Mouse (Mus musculus) limb, embryonic 11.5 days (tissue): Measurements from ENCODE around the gene Lamc1. TPM values are rescaled to one million over a fixed set of nuclear protein-coding genes. Genes with fewer than 3 reads are reported as not detected.

ENCODE experiments used
- ATAC-seq: fragments of 200-750 bp; cut with Nextera tagmentation; 2 replicates; pipeline ENCODE4 v1.8.0; 2017; ENCODE audit warnings: low read depth; ENCODE audit not compliant: insufficient number of reproducible peaks, low FRiP score, low TSS enrichment
- DNase-seq: peaks from one replicate; pipeline ENCODE4 v3.0.0-alpha.2; 2015; ENCODE audit warnings: low spot score
- H3K27ac ChIP-seq: fragments of 300-500 bp; sonication (generic); replicated peaks from 2 replicates; pipeline ENCODE4 v1.5.1; 2014; ENCODE audit warnings: low read depth, mild to moderate bottlenecking, low read length
- H3K27me3 ChIP-seq: fragments of 300-500 bp; sonication (generic); 2 replicates; pipeline ENCODE4 v1.6.1; 2014; ENCODE audit warnings: mild to moderate bottlenecking, low read length, mixed read lengths; ENCODE audit not compliant: control insufficient read depth, insufficient read depth
- H3K36me3 ChIP-seq: fragments of 300-500 bp; sonication (generic); 2 replicates; pipeline ENCODE4 v1.6.1; 2014; ENCODE audit warnings: mild to moderate bottlenecking, low read length, moderate library complexity, mixed read lengths; ENCODE audit not compliant: control insufficient read depth, insufficient read depth
- H3K4me1 ChIP-seq: fragments of 300-500 bp; sonication (generic); 2 replicates; pipeline ENCODE4 v1.6.1; 2014; ENCODE audit warnings: low read length, mixed read lengths; ENCODE audit not compliant: control insufficient read depth, insufficient read depth
- H3K4me2 ChIP-seq: fragments of 300-500 bp; sonication (generic); 2 replicates; pipeline ENCODE4 v1.6.1; 2014; ENCODE audit warnings: low read depth, mild to moderate bottlenecking, moderate library complexity; ENCODE audit not compliant: severe bottlenecking
- H3K4me3 ChIP-seq: fragments of 300-500 bp; sonication (generic); 2 replicates; pipeline ENCODE4 v1.5.1; 2014; ENCODE audit warnings: low read depth, low read length
- H3K9ac ChIP-seq: fragments of 300-500 bp; sonication (generic); 2 replicates; pipeline ENCODE4 v1.6.1; 2014; ENCODE audit warnings: mild to moderate bottlenecking, low read length
- H3K9me3 ChIP-seq: fragments of 300-500 bp; sonication (generic); 2 replicates; pipeline ENCODE4 v1.6.1; 2016; ENCODE audit warnings: low read length; ENCODE audit not compliant: control insufficient read depth
- WGBS: fragments of 180-500 bp; shearing (Covaris S2); extraction: QIAGEN DNeasy Blood & Tissue Kit; methylation state at CpG from one replicate; pipeline ENCODE4 v1.1.7; 2014; 5-methylcytosine and 5-hydroxymethylcytosine counted together
- polyA plus RNA-seq: library from polyadenylated mRNA; unstranded; fragments of >200 nt; fragmentation: Nextera tagmentation; extraction: Ambion mirVana; gene quantifications from 2 replicates; pipeline ENCODE4 v1.2.1, GENCODE M21; 2014

The Lamc1 gene
- polyA plus RNA-seq, 1 experiment from 2014 or later: 29.9 TPM

GRCm38 (mm10) chr1:153367048-153367447 lies 34.5 kb upstream of the Lamc1 start:
- 71% methylated on average over 5 of the region's 5 CpGs for WGBS
- DNase-seq: no peak
- no peaks in the 10 kb centered on the region for H3K4me1 ChIP-seq

DNA sequence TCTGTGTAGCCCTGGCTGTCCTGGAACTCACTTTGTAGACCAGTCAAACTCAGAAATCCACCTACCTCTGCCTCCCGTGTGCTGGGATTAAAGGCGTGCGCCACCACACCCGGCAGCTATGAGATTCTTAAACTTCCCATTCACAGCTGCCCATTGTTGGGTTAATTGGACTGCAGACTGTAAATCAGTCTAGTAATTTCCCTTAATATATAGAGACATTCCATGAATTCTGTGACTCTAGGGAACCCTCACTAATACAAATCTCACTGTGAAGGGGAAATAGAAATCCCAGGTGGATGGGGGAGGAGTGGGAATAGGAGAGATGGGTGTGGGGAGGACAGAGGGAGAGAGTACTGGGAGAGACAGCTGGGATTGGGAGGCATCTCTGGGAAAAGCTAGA lies 29.3 kb upstream of the Lamc1 start:
- WGBS: 85% methylated on average over 4 of the region's 4 CpGs
- no peaks in the 10 kb centered on the region for H3K27me3 ChIP-seq
- no peak overlapping the region for H3K4me3 ChIP-seq
- no peak for DNase-seq
- H3K4me1 ChIP-seq: no peaks in the 10 kb centered on the region
- H3K36me3 ChIP-seq: no peaks in the 10 kb centered on the region
- H3K27ac ChIP-seq: no peak overlapping the region
- no peaks in the 10 kb centered on the region for H3K9me3 ChIP-seq
- no peak overlapping the region for H3K4me2 ChIP-seq
- H3K9ac ChIP-seq: no peak overlapping the region
- no peak for ATAC-seq

More at GRCm38 (mm10) chr1:153367048-153367447, 34.5 kb upstream of the Lamc1 start:
- H3K9ac ChIP-seq: no peak overlapping the region
- H3K27me3 ChIP-seq: no peaks in the 10 kb centered on the region
- H3K4me2 ChIP-seq: no peak overlapping the region
- H3K27ac ChIP-seq: no peak overlapping the region
- H3K36me3 ChIP-seq: no peaks in the 10 kb centered on the region
- no peak for ATAC-seq
- no peak overlapping the region for H3K4me3 ChIP-seq
- no peaks in the 10 kb centered on the region for H3K9me3 ChIP-seq

DNA sequence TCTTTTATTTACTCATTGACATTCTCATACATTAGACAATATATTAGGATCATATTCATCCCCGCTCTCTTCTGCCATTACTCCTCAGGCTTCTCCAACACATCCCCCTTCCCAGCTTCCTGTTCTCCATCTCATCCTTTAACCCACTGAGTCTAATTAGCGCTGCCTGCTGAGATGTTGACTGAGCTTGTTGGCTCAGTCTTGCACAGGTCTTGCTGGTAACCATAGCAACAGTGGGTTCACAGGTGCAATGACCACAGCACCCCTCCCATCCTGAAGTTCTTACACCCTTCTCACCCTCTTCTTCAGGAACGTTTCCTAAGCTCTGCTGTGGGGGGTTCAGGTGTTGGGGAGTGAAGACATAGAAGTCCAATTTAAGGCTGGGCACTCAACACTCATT lies 28.0 kb upstream of the Lamc1 start:
- Histone ChIP-seq H3K9ac (no peak overlapping the region), H3K27me3 (no peaks in the 10 kb centered on the region), H3K4me3 (no peak overlapping the region), H3K4me1 (no peaks in the 10 kb centered on the region), H3K4me2 (no peak overlapping the region), H3K27ac (no peak overlapping the region), H3K9me3 (no peaks in the 10 kb centered on the region; the same call in 1 of the 2 replicates), H3K36me3 (no peaks in the 10 kb centered on the region)
- ATAC-seq: no peak
- DNase-seq: peak; percentile 12
- 60% methylated on average over 3 of the region's 3 CpGs for WGBS

GRCm38 (mm10) chr1:153357218-153357617 lies 24.6 kb upstream of the Lamc1 start:
- peak; percentile 12 for DNase-seq
- Histone ChIP-seq H3K27me3 (no peaks in the 10 kb centered on the region), H3K4me1 (no peaks in the 10 kb centered on the region), H3K9me3 (no peaks in the 10 kb centered on the region; the same call in 1 of the 2 replicates), H3K36me3 (no peaks in the 10 kb centered on the region), H3K4me3 (no peak overlapping the region), H3K4me2 (no peak overlapping the region), H3K9ac (no peak overlapping the region), H3K27ac (no peak overlapping the region)
- no peak for ATAC-seq
- 95% methylated on average over 1 of the region's 1 CpGs for WGBS

GRCm38 (mm10) chr1:153354466-153354865 lies 21.9 kb upstream of the Lamc1 start:
- no peak for DNase-seq
- Histone ChIP-seq H3K27ac (no peak overlapping the region), H3K4me1 (no peaks in the 10 kb centered on the region), H3K4me3 (no peak overlapping the region), H3K9ac (no peak overlapping the region), H3K36me3 (no peaks in the 10 kb centered on the region), H3K27me3 (no peaks in the 10 kb centered on the region), H3K9me3 (no peaks in the 10 kb centered on the region; the same call in 1 of the 2 replicates), H3K4me2 (no peak overlapping the region)
- 74% methylated on average over 2 of the region's 2 CpGs for WGBS
- ATAC-seq: no peak

- H3K4me3 ChIP-seq: no peak overlapping the region
- 74% methylated on average over 18 of the region's 18 CpGs for whole genome bisulfite sequencing
- no peak for DNase-seq
- H3K4me1 ChIP-seq: no peaks in the 10 kb centered on the region
- no peak overlapping the region for H3K4me2 ChIP-seq
- H3K36me3 ChIP-seq: no peaks in the 10 kb centered on the region
- H3K27me3 ChIP-seq: no peaks in the 10 kb centered on the region
- no peaks in the 10 kb centered on the region; the same call in 1 of the 2 replicates for H3K9me3 ChIP-seq
- no peak overlapping the region for H3K27ac ChIP-seq
- ATAC-seq: no peak
- no peak overlapping the region for H3K9ac ChIP-seq
Observed at GRCm38 (mm10) chr1:153353736-153354430, 21.3 kb upstream of the Lamc1 start.

- H3K9ac ChIP-seq: no peak overlapping the region
- H3K4me1 ChIP-seq: no peaks in the 10 kb centered on the region
- H3K4me2 ChIP-seq: no peak overlapping the region
- ATAC-seq (no peak), DNase-seq (no peak)
- H3K9me3 ChIP-seq: no peaks in the 10 kb centered on the region; the same call in 1 of the 2 replicates
- H3K36me3 ChIP-seq: no peaks in the 10 kb centered on the region
- no peak overlapping the region for H3K27ac ChIP-seq
- H3K4me3 ChIP-seq: no peak overlapping the region
- no peaks in the 10 kb centered on the region for H3K27me3 ChIP-seq
- 75% methylated on average over 4 of the region's 4 CpGs for WGBS
Observed at GRCm38 (mm10) chr1:153351034-153351433, 18.4 kb upstream of the Lamc1 start.

- Histone ChIP-seq H3K36me3 (no peaks in the 10 kb centered on the region), H3K27ac (no peak overlapping the region), H3K9me3 (no peaks in the 10 kb centered on the region), H3K4me2 (no peak overlapping the region), H3K4me3 (no peak overlapping the region), H3K27me3 (no peaks in the 10 kb centered on the region), H3K4me1 (no peaks in the 10 kb centered on the region), H3K9ac (no peak overlapping the region)
- DNase-seq (no peak), ATAC-seq (no peak)
- WGBS: 49% methylated on average over 3 of the region's 3 CpGs
Observed at GRCm38 (mm10) chr1:153347726-153348125, 15.1 kb upstream of the Lamc1 start.

DNA sequence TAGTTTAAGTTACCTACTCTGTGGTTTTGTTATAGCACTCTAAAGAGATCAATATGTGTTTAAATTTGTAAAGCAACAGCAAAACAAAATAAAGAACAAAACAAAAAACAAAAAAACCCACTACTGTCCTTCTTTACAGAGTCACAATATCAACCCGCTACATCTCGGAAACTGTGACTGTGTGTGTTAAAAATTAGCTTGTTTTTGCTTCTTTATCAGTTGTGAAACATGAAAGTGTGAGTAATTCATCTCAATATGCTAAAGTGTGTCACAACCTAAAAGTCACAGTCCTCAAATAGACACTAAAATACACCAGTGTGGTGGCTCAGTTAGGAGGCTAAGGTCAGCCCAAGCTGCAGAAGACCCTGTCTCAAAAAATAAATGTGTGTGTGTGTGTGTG lies 14.5 kb upstream of the Lamc1 start:
- Histone ChIP-seq H3K27ac (no peak overlapping the region), H3K4me1 (no peaks in the 10 kb centered on the region), H3K9ac (no peak overlapping the region), H3K27me3 (no peaks in the 10 kb centered on the region), H3K4me3 (no peak overlapping the region), H3K9me3 (no peaks in the 10 kb centered on the region), H3K36me3 (no peaks in the 10 kb centered on the region), H3K4me2 (no peak overlapping the region)
- WGBS: 91% methylated on average over 2 of the region's 2 CpGs
- no peak for ATAC-seq
- DNase-seq: no peak
